Mouse (Mus musculus) embryonic facial prominence, embryonic 12.5 days (tissue): ENCODE data around the gene Creld1. TPM values are rescaled to one million over a fixed set of nuclear protein-coding genes. Genes with fewer than 3 reads are reported as not detected.

ENCODE experiments used
- ATAC-seq: fragments of 200-750 bp; cut with Nextera tagmentation; 2 replicates; pipeline ENCODE4 v1.8.0; 2017; ENCODE audit not compliant: insufficient number of reproducible peaks, insufficient read depth, low FRiP score, low TSS enrichment
- H3K27ac ChIP-seq: fragments of 300-500 bp; sonication (generic); 2 replicates; pipeline ENCODE4 v1.5.1; 2016; ENCODE audit warnings: mild to moderate bottlenecking
- H3K27me3 ChIP-seq: fragments of 300-500 bp; sonication (generic); 2 replicates; pipeline ENCODE4 v1.6.1; 2016; ENCODE audit warnings: mild to moderate bottlenecking, moderate library complexity
- H3K36me3 ChIP-seq: fragments of 300-500 bp; sonication (generic); 2 replicates; pipeline ENCODE4 v1.6.1; 2016; ENCODE audit warnings: mild to moderate bottlenecking
- H3K4me1 ChIP-seq: fragments of 300-500 bp; sonication (generic); 2 replicates; pipeline ENCODE4 v1.6.1; 2016
- H3K4me2 ChIP-seq: fragments of 300-500 bp; sonication (generic); replicated peaks from 2 replicates; pipeline ENCODE4 v1.6.1; 2016; ENCODE audit warnings: mild to moderate bottlenecking, moderate library complexity
- H3K4me3 ChIP-seq: fragments of 300-500 bp; sonication (generic); 2 replicates; pipeline ENCODE4 v1.5.1; 2016; ENCODE audit warnings: mild to moderate bottlenecking
- H3K9ac ChIP-seq: fragments of 300-500 bp; sonication (generic); 2 replicates; pipeline ENCODE4 v1.6.1; 2016; ENCODE audit warnings: mild to moderate bottlenecking, moderate library complexity
- H3K9me3 ChIP-seq: fragments of 300-500 bp; sonication (generic); 2 replicates; pipeline ENCODE4 v1.6.1; 2016; ENCODE audit warnings: mild to moderate bottlenecking, moderate library complexity
- WGBS: fragments of 180-500 bp; shearing (Covaris S2); methylation state at CpG from one replicate; pipeline ENCODE4 v1.1.7; 2016; 5-methylcytosine and 5-hydroxymethylcytosine counted together
- polyA plus RNA-seq: library from polyadenylated mRNA; unstranded; fragments of >200 nt; fragmentation: Nextera tagmentation; extraction: Ambion mirVana; gene quantifications from 2 replicates; pipeline ENCODE4 v1.2.1, GENCODE M21; 2016

The Creld1 gene
- polyA plus RNA-seq, 1 experiment from 2014 or later: 20.1 TPM

- Histone ChIP-seq H3K27me3 (peaks cover 32% of the 10 kb centered on the region), H3K4me1 (peaks cover 14% of the 10 kb centered on the region), H3K27ac (no peak within 1 kb of the TSS), H3K9ac (0 out of 2 replicates have a peak within 1 kb of the TSS, but pooled peaks have one; percentile 2), H3K4me3 (no peak within 1 kb of the TSS), H3K36me3 (no peaks in the 10 kb centered on the region), H3K9me3 (no peaks in the 10 kb centered on the region), H3K4me2 (peak within 1 kb of the TSS; percentile 30)
- no peak for ATAC-seq
- WGBS: 22% methylated on average over 12 of the region's 12 CpGs
Observed at GRCm38 (mm10) chr6:113471297-113471936, 11.7 kb upstream of the Creld1 start, which contains the start of gene Il17rc. Il17rc (plus strand) TSS chr6:113471427.

- Histone ChIP-seq H3K9ac (0 out of 2 replicates have a peak overlapping the region, but pooled peaks have one; percentile 2), H3K27me3 (peaks cover 32% of the 10 kb centered on the region), H3K9me3 (no peaks in the 10 kb centered on the region), H3K4me1 (peaks cover 14% of the 10 kb centered on the region), H3K4me2 (no peak overlapping the region), H3K4me3 (no peak overlapping the region), H3K27ac (no peak overlapping the region), H3K36me3 (no peaks in the 10 kb centered on the region)
- ATAC-seq: no peak
- WGBS: 66% methylated on average over 10 of the region's 10 CpGs
Observed at GRCm38 (mm10) chr6:113472061-113472460, 11.0 kb upstream of the Creld1 start.

- H3K27me3 ChIP-seq: peaks cover 32% of the 10 kb centered on the region
- WGBS: 89% methylated on average over 2 of the region's 2 CpGs
Observed at GRCm38 (mm10) chr6:113473246-113473645, 9.9 kb upstream of the Creld1 start.

GRCm38 (mm10) chr6:113473715-113474114 is 9.4 kb upstream of the Creld1 start:
- H3K4me3 ChIP-seq: no peak overlapping the region
- no peak overlapping the region for H3K4me2 ChIP-seq
- H3K9me3 ChIP-seq: no peaks in the 10 kb centered on the region
- WGBS: 82% methylated on average over 6 of the region's 6 CpGs
- no peak overlapping the region for H3K27ac ChIP-seq
- no peak overlapping the region for H3K9ac ChIP-seq
- H3K27me3 ChIP-seq: peaks cover 31% of the 10 kb centered on the region
- ATAC-seq: no peak
- peaks cover 14% of the 10 kb centered on the region for H3K4me1 ChIP-seq
- no peaks in the 10 kb centered on the region for H3K36me3 ChIP-seq

More at GRCm38 (mm10) chr6:113473246-113473645, 9.9 kb upstream of the Creld1 start:
- no peak for ATAC-seq
- H3K4me2 ChIP-seq: no peak overlapping the region
- H3K36me3 ChIP-seq: no peaks in the 10 kb centered on the region
- peaks cover 14% of the 10 kb centered on the region for H3K4me1 ChIP-seq
- H3K9me3 ChIP-seq: no peaks in the 10 kb centered on the region
- no peak overlapping the region for H3K27ac ChIP-seq
- no peak overlapping the region for H3K4me3 ChIP-seq
- H3K9ac ChIP-seq: no peak overlapping the region

DNA sequence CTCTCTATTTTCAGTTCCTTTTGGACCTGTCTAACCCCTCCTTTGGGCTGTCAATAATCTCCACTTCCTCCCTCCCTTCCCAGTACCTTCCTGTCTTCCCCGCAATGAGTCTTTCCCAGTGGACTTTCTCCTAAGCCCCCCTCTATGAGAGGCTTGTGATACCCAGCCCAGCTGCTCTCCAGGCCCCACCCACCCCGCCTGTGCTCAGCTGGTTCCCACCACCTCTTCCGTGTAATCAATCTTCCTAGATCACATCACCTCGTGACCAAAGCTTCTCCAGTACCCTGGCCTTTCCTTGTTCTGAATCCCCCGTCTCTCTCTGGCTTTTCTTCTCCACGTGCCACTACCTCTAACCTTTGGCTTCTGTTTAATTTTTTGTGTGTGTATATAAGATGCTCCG is 5.7 kb upstream of the Creld1 start:
- H3K27me3 ChIP-seq: peaks cover 31% of the 10 kb centered on the region
- 0 out of 2 replicates have a peak, but pooled peaks cover 2% of the 10 kb centered on the region for H3K4me1 ChIP-seq
- H3K4me3 ChIP-seq: no peak overlapping the region
- WGBS: 45% methylated on average over 7 of the region's 7 CpGs
- no peak overlapping the region for H3K4me2 ChIP-seq
- H3K9ac ChIP-seq: no peak overlapping the region
- no peaks in the 10 kb centered on the region for H3K9me3 ChIP-seq
- no peak for ATAC-seq
- no peak overlapping the region for H3K27ac ChIP-seq
- no peaks in the 10 kb centered on the region for H3K36me3 ChIP-seq

DNA sequence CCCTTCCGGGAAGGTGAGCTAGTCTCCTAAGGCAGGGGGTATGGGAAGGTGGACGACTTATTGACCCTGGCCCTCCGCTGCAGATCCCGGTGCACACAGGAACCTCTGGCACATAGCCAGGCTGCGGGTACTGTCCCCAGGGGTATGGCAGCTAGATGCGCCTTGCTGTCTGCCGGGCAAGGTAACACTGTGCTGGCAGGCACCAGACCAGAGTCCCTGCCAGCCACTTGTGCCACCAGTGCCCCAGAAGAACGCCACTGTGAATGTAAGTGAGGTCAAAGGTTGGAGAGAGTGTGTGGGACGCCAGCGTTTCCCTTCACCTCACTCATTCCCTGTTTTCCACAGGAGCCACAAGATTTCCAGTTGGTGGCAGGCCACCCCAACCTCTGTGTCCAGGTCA is 4.2 kb upstream of the Creld1 start:
- H3K4me2 ChIP-seq: no peak overlapping the region
- peaks cover 39% of the 10 kb centered on the region for H3K27me3 ChIP-seq
- peaks cover 13% of the 10 kb centered on the region; the same call in 1 of the 2 replicates for H3K4me1 ChIP-seq
- no peak overlapping the region for H3K4me3 ChIP-seq
- 79% methylated on average over 10 of the region's 10 CpGs for WGBS
- H3K27ac ChIP-seq: no peak overlapping the region
- no peak overlapping the region for H3K9ac ChIP-seq
- no peak for ATAC-seq
- no peaks in the 10 kb centered on the region for H3K9me3 ChIP-seq
- no peaks in the 10 kb centered on the region for H3K36me3 ChIP-seq

DNA sequence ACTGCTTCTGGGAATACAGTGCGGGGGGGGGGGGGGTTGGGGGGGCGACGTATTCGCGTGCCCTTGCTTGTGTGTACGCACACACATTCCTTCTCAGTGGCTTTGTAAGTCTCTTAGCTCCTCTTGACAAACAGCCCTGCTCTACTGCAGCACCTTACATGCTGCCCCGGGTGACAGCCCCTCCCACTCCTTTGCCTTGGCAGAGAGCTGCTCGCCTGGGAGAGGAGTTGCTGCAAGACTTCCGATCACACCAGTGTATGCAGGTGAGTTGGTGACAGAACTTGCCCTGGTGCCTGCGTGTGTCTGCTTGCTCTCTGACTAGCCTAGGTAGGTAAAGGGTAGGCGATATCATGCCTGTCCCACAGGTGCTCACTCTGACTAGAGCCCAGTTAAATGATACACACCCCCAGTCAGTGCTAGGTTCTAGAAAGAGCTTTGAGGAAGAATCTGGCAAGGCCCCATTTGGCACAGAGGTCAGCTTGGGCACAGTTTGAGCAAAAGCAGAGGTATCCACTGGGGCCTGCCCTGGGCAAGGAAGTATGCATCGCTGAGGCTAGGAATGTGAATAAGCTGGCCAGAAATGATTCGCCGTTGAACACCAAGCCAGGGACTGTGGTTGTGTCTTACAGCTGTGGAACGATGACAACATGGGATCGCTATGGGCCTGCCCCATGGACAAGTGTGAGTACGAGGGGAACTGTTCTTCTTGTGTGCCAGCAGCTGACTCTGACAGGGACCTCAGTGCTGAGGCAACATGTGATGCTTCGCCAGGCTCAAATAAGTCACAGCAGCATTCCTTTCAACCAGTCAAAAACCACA is 2.3 kb upstream of the Creld1 start:
- Histone ChIP-seq H3K4me2 (no peak overlapping the region), H3K36me3 (no peaks in the 10 kb centered on the region), H3K9me3 (no peaks in the 10 kb centered on the region), H3K4me3 (no peak overlapping the region), H3K9ac (no peak overlapping the region), H3K27ac (no peak overlapping the region), H3K4me1 (peaks cover 17% of the 10 kb centered on the region; the same call in 1 of the 2 replicates), H3K27me3 (peaks cover 40% of the 10 kb centered on the region)
- no peak for ATAC-seq
- WGBS: 65% methylated on average over 18 of the region's 18 CpGs

GRCm38 (mm10) chr6:113482477-113483099 is 509 bp upstream of the Creld1 start:
- Histone ChIP-seq H3K9me3 (no peaks in the 10 kb centered on the region), H3K27ac (peak overlapping the region; percentile 48), H3K4me3 (peak overlapping the region; percentile 46), H3K4me2 (peak overlapping the region; percentile 77), H3K4me1 (peaks cover 26% of the 10 kb centered on the region; the same call in 1 of the 2 replicates), H3K36me3 (no peaks in the 10 kb centered on the region), H3K9ac (peak overlapping the region; percentile 21), H3K27me3 (peaks cover 40% of the 10 kb centered on the region)
- WGBS: 3% methylated on average over 62 of the region's 65 CpGs
- ATAC-seq: peak; percentile 47

DNA sequence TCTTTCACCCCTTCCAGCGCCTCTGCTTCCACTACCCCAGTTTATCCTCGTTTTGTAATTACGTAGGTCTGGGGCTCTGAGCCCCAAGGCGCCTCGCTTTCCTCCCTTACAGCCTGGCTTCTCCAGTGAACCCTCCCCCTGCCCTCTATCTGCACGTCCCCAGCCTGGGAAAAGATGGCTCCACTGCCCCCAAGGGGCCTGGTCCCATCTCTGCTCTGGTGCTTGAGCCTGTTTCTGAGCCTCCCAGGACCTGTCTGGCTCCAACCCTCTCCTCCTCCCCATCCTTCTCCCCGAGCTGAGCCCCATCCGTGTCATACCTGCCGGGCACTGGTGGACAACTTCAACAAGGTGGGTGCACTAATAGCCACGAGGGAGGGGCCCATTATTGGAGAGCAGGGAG is 632 bp downstream of the Creld1 start:
- no peak; the same call in 1 of the 2 replicates for ATAC-seq

DNA sequence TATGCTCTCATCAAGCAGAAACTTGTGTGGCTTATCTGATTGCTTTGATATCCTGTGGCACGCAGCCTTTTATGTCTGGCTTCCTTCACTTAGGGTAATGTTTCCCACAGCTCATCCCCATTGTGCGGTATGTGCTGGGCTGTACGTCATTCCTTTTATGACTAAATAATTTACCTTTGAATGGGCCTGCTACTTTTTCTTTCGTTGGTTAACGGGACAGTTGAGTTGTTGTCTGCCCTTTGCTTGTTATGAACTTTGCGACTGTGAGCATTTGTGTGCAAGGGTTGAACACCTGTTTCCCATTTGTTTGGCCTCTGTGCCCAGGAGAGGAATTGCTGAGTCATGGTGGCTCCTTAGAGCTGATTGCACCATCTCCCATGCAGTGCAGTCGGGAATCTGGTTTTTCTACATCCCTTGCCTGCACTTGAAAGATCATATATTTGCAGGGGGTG is 4.1 kb downstream of the Creld1 start:
- no peaks in the 10 kb centered on the region for H3K9me3 ChIP-seq
- peaks cover 5% of the 10 kb centered on the region for H3K36me3 ChIP-seq
- no peak overlapping the region for H3K4me2 ChIP-seq
- no peak overlapping the region for H3K9ac ChIP-seq
- peaks cover 11% of the 10 kb centered on the region for H3K27me3 ChIP-seq
- H3K4me1 ChIP-seq: peaks cover 26% of the 10 kb centered on the region; the same call in 1 of the 2 replicates
- H3K27ac ChIP-seq: no peak overlapping the region
- no peak overlapping the region for H3K4me3 ChIP-seq
- no peak for ATAC-seq
- 31% methylated on average over 7 of the region's 7 CpGs for WGBS

More for the DNA sequence above, 632 bp downstream of the Creld1 start:
- H3K4me3 ChIP-seq: peak overlapping the region; percentile 46
- H3K36me3 ChIP-seq: no peaks in the 10 kb centered on the region
- no peaks in the 10 kb centered on the region for H3K9me3 ChIP-seq
- H3K27ac ChIP-seq: peak overlapping the region; percentile 72; the same call in 1 of the 2 replicates
- H3K4me1 ChIP-seq: peaks cover 26% of the 10 kb centered on the region; the same call in 1 of the 2 replicates
- H3K4me2 ChIP-seq: peak overlapping the region; percentile 77
- peak overlapping the region; percentile 58 for H3K9ac ChIP-seq
- WGBS: 14% methylated on average over 10 of the region's 10 CpGs
- H3K27me3 ChIP-seq: peaks cover 40% of the 10 kb centered on the region

DNA sequence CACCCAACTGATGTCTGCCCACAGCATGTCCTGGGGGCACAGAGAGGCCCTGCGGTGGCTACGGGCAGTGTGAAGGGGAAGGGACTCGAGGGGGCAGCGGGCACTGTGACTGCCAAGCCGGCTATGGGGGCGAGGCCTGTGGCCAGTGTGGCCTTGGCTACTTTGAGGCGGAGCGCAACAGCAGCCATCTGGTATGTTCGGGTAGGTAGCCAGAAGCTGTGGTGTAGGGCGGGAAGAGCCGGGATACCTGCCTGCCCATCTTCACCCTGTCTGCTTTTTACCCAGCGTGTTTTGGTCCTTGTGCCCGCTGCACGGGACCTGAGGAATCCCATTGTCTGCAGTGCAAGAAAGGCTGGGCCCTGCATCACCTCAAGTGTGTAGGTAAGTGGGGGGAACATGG is 6.3 kb downstream of the Creld1 start:
- no peak overlapping the region for H3K9ac ChIP-seq
- no peak overlapping the region for H3K4me3 ChIP-seq
- peaks cover 2% of the 10 kb centered on the region for H3K27me3 ChIP-seq
- H3K27ac ChIP-seq: no peak overlapping the region
- H3K36me3 ChIP-seq: peaks cover 6% of the 10 kb centered on the region
- peaks cover 13% of the 10 kb centered on the region; the same call in 1 of the 2 replicates for H3K4me1 ChIP-seq
- no peak overlapping the region for H3K4me2 ChIP-seq
- no peak for ATAC-seq
- WGBS: 90% methylated on average over 14 of the region's 14 CpGs
- H3K9me3 ChIP-seq: no peaks in the 10 kb centered on the region
